Mouse (Mus musculus) gastrocnemius, adult 18-20 months (tissue): Measurements from ENCODE around the gene Fut8. TPM values are rescaled to one million over a fixed set of nuclear protein-coding genes. Genes with fewer than 3 reads are reported as not detected.
"Not testable (repeated sequence)": the region's sequence is repeated elsewhere in the genome, so short reads cannot be mapped to it uniquely, and the experiment has no call there.

Source experiments
- DNase-seq: peaks from one replicate; pipeline ENCODE4 v3.0.0; 2021; ENCODE audit warnings: low spot score
- total RNA-seq, 2 experiments: library from RNA; stranded (reverse); gene quantifications; 2 replicates each; pipeline ENCODE4 v1.2.3; 2021

The Fut8 gene
- total RNA-seq, 2 experiments from 2014 or later: 18.4 to 19.9 TPM

DNA sequence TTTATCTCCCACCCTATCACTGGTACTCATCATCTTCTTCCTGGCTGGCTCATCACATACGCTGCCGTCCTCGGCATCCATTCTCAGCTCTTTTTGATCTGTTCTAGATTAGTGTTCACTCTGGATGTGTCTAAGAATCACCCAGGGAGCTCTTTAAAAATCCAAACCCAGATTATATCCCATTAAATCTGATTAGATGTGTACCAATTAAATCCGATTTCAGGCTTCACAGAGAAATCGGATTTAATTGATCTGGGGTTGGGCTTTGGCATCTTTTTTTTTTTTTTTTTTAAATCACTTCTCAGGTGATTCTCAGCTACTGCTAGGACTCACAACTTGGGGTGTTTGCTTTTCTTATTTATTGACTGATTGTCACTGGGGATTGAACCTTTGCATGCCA, 17.3 kb upstream of the Fut8 start:
- no peak for DNase-seq

DNA sequence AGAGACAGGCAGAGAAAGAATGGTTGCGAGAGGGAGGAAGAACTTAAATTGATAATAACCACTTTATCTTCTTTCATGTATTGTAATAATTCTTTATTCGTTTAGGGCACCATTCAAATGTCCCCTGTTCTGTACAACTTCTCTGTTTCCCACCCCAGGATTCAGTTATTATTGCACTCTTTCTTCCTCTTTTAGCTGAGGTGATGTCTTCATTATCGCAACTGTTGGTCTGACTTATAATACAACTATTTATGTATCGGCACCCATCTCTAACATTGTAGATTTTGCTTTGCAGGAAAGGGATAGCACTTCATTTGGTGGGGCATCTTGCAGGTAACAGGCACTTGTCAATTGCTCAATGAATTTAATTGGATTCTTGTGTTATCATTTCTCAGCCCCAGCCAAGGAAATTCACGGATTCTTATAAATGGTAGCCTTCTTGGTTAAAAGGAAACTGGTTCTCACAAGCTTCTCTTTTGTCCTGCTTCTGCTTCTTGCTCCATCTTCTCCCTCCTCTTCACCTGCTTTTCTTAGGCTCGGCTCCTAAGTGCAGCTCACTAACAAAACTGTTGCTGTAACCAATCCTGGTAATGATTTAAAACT, 15.6 kb upstream of the Fut8 start:
- DNase-seq: no peak

DNA sequence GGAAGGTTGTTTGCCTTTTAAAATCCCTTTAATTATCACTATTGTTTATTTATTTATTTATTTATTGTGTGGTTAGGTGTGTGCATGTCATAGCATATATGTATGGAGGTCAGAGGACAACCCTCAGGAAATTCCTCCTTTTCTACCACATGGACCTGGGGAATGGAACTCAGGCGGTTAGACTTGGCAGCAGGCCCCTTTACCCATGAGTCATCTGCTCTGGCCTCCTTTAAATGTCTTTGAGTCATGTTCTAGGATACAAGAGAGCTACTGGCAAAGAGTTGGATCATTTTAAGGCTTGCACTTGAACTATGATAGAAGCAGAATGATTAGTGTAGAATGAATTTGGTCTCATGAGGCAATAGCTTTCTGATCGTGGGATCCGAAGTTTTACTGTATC, 14.3 kb upstream of the Fut8 start:
- DNase-seq: no peak

DNA sequence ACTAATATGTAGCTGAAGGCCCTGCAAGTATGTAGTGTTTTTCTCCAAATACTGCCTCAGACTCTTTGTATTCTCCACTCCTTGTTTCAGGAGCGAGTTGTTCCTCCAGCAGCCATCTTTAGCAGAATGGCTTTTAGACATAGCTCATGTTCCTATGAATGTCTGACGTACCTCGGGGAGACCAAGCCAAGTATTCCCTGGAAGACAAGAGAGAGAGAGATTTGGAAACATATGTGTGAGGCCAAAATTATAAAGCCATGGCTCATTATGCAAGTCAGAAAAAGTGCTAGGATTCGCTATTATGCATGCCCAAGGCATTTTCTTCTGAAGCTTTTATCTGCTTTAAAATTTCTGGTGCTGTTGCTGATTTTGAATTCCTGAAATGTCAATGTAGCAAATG, 13.8 kb upstream of the Fut8 start:
- DNase-seq: no peak

DNA sequence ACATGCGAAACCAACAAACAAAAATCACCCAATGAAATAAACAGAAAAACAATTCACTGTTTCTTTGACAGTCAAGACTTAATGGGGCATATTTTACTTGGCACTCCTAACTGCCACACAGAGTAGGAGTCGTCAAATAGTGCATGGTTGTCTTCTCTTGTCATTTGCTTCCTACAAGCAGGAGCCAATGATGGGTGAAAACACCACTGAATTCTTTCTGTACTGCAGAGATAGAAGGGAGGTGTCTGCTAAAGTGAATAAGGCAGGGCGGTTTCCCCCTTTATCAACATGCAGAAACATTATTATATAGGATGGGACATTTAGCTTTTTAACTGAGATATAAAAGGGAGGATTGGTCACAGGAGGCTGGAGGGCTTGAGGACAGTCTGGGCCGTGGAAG, 13.0 kb upstream of the Fut8 start:
- DNase-seq: no peak

DNA sequence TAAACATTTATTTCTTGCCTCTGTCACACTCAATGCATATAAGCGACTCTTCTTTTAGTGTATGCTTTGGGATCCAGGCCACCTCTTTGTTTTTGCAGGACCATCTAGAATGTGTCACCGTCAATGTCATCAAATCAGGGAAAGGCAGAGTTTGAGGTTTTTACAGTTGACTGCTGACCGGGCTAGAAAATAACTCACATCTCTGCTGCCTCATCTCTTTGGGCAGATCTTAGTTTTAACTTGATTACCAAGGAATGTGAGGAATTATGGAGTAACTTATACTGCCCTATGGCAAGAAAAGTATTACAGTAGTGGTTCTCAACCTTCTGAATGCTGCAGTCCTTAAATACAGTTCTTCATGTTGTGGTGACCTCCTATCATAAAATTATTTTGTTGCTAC, 12.2 kb upstream of the Fut8 start:
- DNase-seq: no peak

DNA sequence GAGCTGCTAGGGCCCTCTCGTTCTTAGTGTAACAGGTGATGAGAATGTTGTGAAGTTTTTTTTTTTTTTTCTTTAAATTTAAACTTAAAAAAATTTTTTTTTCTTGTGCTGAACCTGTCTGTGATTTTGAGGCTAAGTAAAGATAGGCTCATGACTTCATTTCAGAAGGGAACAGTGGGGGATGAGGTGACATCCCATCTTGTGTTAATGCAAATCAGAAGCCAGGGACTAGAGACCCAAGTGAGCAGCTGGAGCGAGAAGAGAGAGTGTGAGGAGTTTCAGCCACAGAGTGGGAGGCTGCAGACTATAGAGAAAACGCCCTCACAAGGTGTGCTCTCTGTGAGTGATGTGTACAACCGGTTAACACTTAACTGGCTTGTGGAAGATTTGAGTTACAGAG, 2.0 kb upstream of the Fut8 start:
- DNase-seq: no peak

DNA sequence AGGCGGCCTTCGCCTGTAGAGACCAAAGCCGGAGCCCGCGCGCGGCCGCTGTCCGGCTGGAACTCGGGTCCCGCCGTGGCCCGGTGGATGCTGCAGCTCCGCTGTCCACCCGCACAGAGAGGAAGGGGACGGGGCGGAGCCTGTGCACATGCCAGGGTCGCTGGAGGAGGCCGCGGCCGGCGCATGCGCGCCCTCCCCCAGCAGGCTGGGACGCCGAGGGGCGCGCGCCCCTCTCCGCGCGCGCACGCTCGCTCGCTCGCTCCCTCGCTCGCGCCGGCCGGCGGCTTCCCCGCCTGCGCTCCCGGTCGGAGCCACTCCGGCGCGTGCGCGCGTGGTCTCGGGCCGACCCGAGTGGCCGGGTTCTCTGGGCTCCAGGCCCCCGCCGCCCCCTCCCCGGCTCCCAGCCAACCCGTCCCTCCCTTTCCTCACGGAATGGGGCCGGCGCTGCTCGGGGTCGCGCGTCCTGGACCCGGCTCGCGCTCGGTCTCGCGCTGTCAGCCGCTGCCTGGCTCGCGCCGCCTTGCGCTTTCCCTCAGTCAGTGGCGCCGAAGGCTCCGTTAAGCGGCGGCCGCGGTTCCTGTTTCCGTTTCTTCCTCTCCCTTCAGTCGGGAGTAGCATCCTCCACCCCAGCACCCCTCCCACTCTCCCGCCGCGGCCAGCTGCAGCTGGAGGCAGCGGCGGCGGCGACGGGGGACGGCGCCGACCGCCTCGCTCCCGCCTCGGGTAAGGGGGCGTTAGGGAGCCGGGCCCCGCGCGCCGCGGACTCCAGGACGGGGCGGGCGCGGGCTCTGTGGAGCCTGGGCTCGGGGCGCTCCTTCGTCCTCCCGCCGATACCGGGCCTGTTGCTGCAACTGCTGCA, 835 bp downstream of the Fut8 start:
- DNase-seq: peak; percentile 91

DNA sequence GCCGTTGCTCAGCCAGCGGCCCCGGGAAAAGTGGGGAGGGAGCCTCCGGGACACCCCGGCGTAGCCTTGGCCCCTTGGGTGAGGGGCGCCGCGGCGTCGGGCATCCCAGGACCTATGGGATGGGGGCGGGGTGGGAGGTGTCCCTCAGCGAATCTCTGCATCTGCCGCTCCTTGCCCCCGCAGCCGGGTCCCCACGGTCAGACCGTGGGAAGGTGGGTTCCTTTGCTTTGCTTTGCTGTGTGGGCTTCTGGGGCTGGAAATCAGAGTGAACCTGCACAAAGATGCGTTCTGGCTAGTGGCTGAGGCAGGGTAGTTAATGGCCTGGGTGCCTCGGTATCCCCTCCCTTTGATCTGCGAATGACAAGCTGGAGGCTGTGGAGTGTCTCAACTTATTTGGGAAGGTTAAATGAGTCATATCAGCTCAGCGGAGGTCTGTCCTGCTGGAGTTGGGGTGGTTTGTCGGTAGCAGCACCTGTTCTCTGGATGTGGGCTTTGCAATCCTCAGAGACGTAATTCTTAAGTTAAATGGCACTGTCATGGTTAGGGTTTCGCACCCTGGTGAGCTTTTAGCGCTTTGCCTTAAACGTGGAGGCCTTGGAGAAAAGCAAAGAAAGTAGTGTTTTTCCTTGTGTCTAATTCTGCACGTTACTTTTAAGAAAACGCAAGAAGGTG, 1.6 kb downstream of the Fut8 start:
- peak; percentile 11 for DNase-seq

DNA sequence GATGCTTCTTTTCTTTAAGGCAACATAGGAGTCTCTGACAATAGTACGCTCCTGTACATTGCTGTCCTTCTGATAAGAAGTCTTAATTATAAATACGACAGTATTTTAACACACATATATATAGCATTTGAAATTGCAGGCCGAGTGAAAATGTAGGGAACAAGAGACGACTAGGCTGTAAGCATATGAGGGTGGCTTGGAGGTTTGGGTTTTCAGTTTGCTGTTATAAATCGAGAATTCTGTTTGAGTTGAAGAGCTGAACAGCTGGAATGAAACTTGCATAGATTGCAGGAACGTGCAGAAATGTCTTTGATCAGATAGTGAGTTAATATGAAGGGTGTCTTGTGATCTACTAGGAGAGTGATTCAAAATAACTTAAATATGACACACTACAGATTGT, 2.4 kb downstream of the Fut8 start:
- DNase-seq: no peak

DNA sequence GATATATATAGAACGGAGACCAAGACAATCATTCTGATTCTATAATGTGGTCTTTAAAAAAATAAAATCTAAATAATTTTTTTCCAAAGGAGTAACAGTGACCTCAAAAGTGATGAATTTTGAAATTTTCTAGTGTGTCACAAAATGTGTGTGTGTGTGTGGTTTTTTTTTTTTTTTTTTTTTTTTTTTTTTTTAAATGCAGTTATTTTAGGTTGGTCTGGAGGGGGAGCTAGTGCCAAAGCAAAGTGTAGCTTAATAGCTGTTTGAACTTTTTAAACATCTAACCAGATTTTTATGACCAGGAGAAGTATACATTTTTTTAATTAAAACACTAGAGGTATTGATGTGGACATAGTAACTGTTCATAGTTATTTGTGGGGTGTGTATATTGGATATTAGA, 2.9 kb downstream of the Fut8 start:
- DNase-seq: no peak

DNA sequence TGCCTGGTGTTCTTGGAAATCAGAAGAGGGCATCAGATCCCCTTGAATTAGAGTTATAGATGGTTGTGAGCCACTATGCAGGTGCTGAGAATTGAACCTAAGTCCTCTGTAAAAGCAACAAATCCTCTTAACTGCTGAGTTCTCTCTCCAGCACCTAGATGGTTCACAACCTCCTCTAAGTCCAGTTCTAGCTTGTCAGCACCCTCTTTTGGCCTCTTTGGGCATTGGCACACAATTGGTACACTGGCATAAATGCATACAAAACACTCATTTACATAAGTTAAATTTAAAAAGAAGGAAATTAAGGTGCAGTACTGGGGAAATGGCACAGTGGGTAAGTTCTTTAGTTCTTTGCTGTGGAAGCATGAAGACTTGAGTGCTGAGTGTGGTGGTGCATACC, 24.7 kb downstream of the Fut8 start:
- no peak for DNase-seq

DNA sequence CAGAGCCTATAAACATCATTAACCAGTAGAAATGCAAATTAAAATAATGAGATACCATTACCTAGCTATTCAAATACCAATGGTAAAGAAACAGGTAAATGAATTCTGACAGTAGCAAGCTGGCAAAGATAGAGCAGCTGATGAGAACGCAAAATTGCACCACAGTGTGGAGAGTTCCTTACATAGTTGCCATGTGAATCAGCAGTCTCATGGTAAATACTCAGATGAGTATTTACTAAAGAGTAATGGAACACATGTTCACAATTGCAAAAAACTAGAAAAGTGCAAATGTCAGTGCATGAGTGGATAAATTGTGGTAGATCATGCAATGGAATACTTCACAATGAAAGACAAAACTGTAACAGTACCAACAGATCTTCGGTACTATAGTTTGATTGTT, 25.9 kb downstream of the Fut8 start:
- DNase-seq: no peak

DNA sequence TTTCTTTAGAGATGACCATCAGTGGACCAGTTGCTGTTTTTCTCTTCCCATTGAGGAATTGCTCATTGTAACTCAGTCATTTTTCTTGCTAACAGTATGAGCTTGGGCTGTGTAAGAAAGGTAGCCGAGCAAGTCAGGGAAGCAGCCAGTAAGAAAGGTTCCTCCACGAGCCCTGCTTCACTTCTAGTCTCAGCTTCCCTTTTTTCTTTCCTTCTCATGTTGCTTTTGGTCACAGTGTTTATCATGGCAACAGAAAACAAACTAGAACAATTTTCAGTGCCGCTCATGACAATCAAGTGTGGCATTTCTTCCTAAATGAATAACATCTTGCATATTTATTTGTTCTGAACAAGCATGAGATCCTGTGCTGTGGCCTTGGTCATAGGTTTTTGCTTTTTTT, 32.8 kb downstream of the Fut8 start:
- no peak for DNase-seq

DNA sequence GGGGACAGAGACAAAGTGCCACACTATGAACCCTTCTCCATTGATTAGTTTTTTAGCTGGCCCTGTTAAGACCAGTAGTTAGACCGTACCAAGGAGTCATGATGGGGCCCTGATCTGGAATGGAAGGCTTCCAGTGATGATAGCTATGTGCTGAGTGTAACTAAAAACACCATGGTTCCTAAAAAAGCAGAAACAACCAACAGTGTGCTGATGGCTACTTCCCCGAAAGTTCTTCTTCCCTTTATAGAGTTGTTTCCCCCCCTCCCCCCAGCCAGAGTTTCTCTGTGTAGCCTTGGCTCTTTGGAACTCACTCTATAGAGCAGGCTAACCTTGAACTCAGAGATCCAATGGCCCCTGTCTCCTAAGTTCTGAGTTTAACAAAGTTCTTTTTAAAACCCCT, 50.6 kb downstream of the Fut8 start:
- DNase-seq: no peak

DNA sequence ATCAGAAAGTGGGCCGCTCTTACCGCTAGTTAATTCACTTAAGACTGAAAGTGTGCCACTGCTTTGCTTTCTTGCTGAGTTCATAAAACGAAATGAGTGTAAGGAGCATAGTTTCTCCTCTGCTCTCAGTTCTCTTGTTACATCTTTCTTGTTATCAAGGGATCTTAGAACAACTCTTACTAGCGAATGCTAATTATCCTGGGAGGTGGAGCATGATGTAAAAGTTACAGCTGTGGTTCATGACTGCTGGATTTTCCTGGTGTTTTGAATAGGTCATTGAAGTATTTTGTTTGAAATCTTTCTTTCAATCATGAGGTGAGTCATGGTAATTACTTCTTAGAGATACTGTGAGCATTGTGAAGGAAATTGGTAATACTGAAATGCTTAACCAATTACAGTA, 53.1 kb downstream of the Fut8 start:
- no peak for DNase-seq

DNA sequence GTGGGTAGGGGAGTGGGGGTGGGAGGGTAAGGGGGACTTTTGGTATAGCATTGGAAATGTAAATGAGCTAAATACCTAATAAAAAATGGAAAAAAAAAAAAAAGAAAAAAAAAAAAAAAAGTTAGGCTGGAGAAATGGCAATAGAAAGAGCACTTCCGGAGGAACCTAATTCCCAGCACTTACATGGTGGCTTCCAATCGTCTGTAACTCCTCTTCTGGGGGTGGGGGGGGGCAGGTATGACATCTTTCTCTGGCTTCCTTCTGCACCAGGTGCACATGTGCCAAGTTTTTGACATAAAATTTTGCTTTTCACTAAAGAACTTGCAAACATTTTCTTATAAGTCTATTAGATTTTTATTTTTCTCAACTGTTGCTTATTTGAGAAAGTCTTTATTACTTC, 53.9 kb downstream of the Fut8 start:
- not testable (repeated sequence) for DNase-seq

DNA sequence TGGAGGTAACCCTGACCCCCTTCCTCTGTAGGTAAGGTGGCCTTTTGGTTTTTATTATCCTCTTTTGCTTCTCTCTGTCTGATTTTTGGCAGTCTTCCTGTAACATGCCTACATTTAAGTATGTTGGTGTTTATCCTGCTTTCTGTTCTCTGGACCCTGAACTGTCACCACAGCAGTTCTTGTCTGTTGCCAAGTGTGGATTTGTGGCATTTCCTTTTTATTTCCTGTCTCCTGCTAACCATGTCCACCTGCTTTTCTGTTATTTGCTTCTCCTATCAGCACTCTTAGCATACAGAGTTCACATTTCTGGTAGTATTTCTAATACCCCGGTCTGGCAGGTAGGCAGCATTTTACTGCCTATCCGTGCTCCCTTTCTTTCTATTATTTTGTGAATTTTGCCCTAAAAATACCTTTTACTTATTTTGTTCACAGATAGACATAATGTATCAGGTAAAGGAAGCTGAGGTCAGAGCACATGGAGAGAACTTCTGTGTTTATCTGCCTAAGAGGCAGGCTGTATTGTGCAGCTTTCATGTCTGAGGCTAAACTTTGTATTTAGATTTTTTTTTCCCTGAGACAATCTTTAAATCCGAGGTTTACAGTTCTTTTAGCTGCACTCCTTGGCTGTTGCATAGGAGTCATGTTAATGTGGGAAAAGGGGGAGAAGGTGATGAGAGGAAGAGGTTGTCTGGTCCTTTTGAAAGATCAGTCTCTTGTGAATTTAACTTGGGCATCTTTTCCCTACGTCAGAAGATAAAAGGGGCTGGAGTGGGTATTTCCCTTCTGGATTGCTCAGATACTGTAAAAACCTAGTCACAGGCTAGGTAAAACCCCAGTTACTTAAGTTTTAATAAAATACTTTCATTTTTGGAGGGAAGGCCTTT, 54.7 kb downstream of the Fut8 start:
- no peak for DNase-seq

DNA sequence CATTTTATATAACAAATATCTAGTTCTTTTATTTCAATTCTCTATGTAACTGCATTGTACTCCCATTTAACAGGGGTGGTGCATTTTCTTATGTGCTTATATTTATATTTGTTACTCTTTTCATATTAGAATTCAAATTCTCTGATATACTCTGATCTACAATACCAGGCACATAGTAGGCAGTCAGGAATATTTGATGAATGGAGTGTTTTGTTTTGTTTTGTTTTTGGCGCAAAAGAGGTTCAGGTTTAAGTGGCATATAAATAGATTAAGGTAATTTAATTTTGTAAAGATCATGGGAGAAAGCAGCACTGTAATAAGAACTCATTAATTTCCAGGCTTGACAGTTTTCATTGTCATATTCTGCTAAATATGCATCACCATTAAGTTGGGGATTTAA, 58.2 kb downstream of the Fut8 start:
- DNase-seq: no peak

DNA sequence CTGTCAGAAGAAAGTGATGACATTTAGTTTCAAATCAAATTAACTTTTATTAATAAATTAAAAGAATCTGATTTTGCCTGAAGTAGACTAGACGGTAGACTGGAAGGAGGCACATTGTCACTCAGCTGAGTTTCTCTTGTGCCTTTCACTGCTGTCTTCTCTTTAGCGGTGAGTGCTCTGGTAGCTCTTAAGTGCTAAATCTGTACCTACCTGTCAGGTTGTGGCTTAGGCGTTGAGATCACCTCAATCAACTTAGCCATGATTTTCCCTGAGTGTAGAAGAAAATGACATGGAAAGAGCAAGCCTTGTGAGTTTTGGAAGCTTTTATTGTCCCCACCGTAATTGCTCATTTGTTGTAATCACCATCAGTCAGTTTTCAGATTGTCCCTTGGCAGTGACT, 59.2 kb downstream of the Fut8 start:
- no peak for DNase-seq

DNA sequence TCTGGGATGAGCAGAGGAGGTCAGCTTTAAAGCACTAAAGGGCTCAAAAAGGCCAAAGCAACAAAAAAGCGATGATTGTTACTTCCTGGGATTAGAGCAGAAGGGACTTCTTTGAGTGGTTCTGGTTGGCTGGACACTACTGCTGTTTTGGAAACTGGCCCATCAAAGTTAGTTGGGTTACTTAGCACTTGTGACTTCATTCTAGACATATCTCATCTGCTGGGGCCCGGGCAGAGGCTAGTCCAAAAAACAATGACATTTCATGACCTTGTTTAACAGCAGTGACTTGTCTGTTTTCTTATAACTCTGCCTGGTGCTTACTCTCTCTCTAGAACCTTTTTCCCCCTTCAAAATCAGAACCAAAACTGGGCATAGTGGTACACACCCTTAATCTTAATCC, 59.9 kb downstream of the Fut8 start:
- no peak for DNase-seq

DNA sequence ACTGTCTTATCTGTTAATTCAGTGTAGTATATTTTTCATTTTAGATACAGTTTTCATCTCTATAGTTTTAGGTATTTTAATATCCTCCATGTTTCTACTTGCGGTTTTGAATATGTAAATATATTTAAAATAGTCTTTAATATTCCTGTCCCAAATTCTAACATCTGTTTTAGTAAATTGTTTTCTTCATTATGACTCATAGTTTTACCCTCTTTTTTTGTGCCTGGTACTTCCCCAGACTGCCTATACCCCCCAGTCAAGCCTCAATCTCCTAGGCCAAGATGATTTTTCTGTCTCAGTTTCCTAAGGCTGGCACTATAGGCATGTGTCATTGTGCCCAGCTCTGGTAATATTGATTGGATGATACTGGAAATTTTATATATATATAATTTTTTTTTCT, 64.1 kb downstream of the Fut8 start:
- no peak for DNase-seq
